Mouse (Mus musculus) embryonic facial prominence, embryonic 11.5 days (tissue): Measurements from ENCODE around the gene Chst11. TPM values are rescaled to one million over a fixed set of nuclear protein-coding genes. Genes with fewer than 3 reads are reported as not detected.
A peak's percentile ranks its signal among the peaks of the same experiment; 100 is the strongest.

Experiments used
- ATAC-seq: fragments of 200-750 bp; cut with Nextera tagmentation; replicated peaks from 2 replicates; pipeline ENCODE4 v1.8.0; 2017; ENCODE audit warnings: low read depth; ENCODE audit not compliant: insufficient number of reproducible peaks, low FRiP score, low TSS enrichment
- DNase-seq: peaks from one replicate; pipeline ENCODE4 v3.0.0-alpha.2; 2015; ENCODE audit warnings: low spot score
- H3K27ac ChIP-seq: fragments of 300-500 bp; sonication (generic); replicated peaks from 2 replicates; pipeline ENCODE4 v1.5.1; 2014; ENCODE audit warnings: mild to moderate bottlenecking, low read depth, low read length, control low read depth
- H3K27me3 ChIP-seq: fragments of 300-500 bp; sonication (generic); 2 replicates; pipeline ENCODE4 v1.6.1; 2014; ENCODE audit warnings: mild to moderate bottlenecking, low read length, moderate library complexity, mixed read lengths; ENCODE audit not compliant: control insufficient read depth, insufficient read depth
- H3K36me3 ChIP-seq: fragments of 300-500 bp; sonication (generic); replicated peaks from 2 replicates; pipeline ENCODE4 v1.6.1; 2014; ENCODE audit warnings: low read depth, mild to moderate bottlenecking, low read length, moderate library complexity, mixed read lengths; ENCODE audit not compliant: control insufficient read depth, insufficient read depth
- H3K4me1 ChIP-seq: fragments of 300-500 bp; sonication (generic); 2 replicates; pipeline ENCODE4 v1.6.1; 2014; ENCODE audit warnings: low read length, mixed read lengths; ENCODE audit not compliant: control insufficient read depth, insufficient read depth
- H3K4me2 ChIP-seq: fragments of 300-500 bp; sonication (generic); 2 replicates; pipeline ENCODE4 v1.6.1; 2014; ENCODE audit warnings: low read depth, mild to moderate bottlenecking, control low read depth, low read length, moderate library complexity
- H3K4me3 ChIP-seq: fragments of 300-500 bp; sonication (generic); 2 replicates; pipeline ENCODE4 v1.5.1; 2014; ENCODE audit warnings: low read depth, low read length, control low read depth
- H3K9ac ChIP-seq: fragments of 300-500 bp; sonication (generic); replicated peaks from 2 replicates; pipeline ENCODE4 v1.6.1; 2014; ENCODE audit warnings: mild to moderate bottlenecking, control low read depth, low read length
- H3K9me3 ChIP-seq: fragments of 300-500 bp; sonication (generic); replicated peaks from 2 replicates; pipeline ENCODE4 v1.6.1; 2016; ENCODE audit warnings: mild to moderate bottlenecking, low read length, inconsistent platforms, mixed read lengths; ENCODE audit not compliant: control insufficient read depth
- WGBS: fragments of 180-500 bp; shearing (Covaris S2); extraction: QIAGEN DNeasy Blood & Tissue Kit; methylation state at CpG from one replicate; pipeline ENCODE4 v1.1.7; 2014; 5-methylcytosine and 5-hydroxymethylcytosine counted together
- polyA plus RNA-seq: library from polyadenylated mRNA; unstranded; fragments of >200 nt; fragmentation: Nextera tagmentation; extraction: Ambion mirVana; gene quantifications from 2 replicates; pipeline ENCODE4 v1.2.1, GENCODE M21; 2014

Chst11 gene
- polyA plus RNA-seq, 1 experiment from 2014 or later, result 2.1 TPM

DNA sequence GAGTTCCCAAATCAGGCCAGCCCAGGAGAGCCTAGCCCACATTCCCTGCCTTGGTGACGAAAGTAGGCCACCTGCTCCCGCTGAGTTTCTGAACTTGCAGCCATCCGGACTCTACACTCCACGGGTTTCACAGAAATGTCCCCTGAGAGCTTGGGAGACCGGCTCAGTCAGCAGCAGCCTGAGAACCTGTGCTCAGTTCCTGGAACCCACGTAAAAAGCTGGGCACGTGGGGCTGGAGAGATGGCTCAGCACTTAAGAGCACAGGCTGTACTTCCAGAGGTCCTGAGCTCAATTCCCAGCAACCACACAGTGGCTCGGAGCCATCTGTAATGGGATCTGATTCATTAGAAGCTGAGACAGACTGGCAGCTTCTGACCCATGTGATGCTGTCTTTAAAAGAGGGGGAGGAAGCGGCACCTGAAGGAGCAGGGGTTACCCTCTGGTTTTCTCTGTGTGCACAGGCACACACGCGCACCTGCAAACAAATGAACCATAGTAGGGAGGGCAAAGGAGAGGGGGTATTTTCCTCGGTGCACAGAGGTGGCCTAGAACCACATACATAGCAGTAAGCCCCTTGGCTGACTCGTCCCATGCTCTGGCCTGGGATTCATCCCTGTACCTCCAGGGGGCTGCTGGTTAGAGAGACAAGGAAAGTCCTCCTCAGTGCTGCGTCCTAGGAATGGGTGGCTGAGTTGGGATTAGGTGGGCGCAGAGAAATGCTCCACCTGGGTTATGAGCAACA lies 196.7 kb downstream of the Chst11 start:
- WGBS, result 70% methylated on average over 15 of the region's 15 CpGs
- Histone ChIP-seq H3K9ac (no peak overlapping the region), H3K4me3 (no peak overlapping the region), H3K36me3 (no peaks in the 10 kb centered on the region), H3K4me1 (no peaks in the 10 kb centered on the region; the same call in 1 of the 2 replicates), H3K27me3 (no peaks in the 10 kb centered on the region), H3K9me3 (no peaks in the 10 kb centered on the region), H3K27ac (no peak overlapping the region), H3K4me2 (no peak overlapping the region)
- DNase-seq (no peak), ATAC-seq (no peak)

DNA sequence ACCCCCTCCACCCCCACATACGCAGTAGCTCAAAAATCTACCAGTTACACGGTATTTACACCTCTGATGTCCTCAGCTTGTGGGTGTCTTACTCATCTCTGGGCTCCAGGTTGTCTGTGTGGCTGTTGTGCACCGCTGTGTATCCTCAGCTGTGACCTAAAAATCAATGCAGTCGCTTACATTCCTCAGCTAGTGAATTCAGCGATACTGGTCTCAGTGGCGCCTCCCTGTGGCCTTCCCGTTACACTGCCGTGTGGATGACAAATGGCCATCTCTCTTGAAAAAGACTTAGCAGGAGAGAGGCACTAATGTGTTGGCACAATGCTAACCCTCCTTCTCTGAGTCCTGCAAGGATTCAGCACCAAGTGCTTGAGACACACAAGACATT lies 197.3 kb downstream of the Chst11 start:
- no peak for ATAC-seq
- no peaks in the 10 kb centered on the region for H3K9me3 ChIP-seq
- WGBS, result 26% methylated on average over 8 of the region's 8 CpGs

DNA sequence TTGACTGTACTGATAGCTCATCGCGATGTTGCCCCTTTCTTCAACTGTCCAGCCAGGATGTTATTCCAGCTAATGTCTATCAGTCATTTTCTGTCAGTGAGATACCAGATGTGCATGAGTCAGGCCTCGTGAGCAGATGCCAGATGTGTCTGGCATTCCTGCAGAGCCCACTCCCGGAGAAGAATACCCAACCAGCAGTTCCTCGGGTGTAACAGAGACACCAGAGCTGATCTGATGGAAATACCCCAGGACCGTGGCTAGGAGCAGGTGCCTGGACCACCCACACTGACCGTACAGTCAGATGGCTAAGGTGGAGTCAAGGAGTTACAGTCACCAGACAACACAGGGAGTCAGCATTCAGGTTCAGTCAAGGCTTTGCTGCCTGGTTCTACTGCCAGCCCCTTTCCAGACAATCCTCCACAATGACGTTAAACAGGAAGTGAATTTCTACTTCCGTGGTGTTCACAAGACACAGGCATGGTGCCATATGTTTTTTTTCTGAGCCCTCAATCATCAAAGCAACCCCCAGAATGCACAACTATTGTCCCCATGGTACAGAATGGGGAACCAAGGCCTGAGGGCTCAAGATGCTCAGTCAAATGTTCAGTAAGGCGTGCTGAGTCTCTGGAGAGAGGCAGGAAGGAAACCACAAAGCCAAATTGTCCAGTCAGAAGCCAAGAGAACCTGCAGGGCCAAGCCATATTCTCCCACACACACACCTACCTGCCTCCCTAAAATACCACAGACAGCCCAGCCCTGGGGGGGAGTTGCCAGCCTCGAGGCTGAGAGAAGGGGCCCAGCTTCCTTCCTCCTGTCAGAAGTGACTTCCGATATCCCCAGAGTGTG lies 198.6 kb downstream of the Chst11 start:
- Histone ChIP-seq H3K36me3 (no peaks in the 10 kb centered on the region), H3K9me3 (no peaks in the 10 kb centered on the region), H3K4me2 (no peak overlapping the region), H3K27ac (no peak overlapping the region), H3K27me3 (no peaks in the 10 kb centered on the region), H3K9ac (no peak overlapping the region), H3K4me3 (no peak overlapping the region), H3K4me1 (no peaks in the 10 kb centered on the region; the same call in 1 of the 2 replicates)
- ATAC-seq (no peak), DNase-seq (no peak)
- 57% methylated on average over 12 of the region's 12 CpGs for WGBS

More for the DNA sequence above, 197.3 kb downstream of the Chst11 start:
- H3K27me3 ChIP-seq, result no peaks in the 10 kb centered on the region
- H3K9ac ChIP-seq, result no peak overlapping the region
- no peaks in the 10 kb centered on the region; the same call in 1 of the 2 replicates for H3K4me1 ChIP-seq
- no peaks in the 10 kb centered on the region for H3K36me3 ChIP-seq
- H3K27ac ChIP-seq, result no peak overlapping the region
- H3K4me2 ChIP-seq, result no peak overlapping the region
- peak; percentile 77 for DNase-seq
- H3K4me3 ChIP-seq, result no peak overlapping the region

DNA sequence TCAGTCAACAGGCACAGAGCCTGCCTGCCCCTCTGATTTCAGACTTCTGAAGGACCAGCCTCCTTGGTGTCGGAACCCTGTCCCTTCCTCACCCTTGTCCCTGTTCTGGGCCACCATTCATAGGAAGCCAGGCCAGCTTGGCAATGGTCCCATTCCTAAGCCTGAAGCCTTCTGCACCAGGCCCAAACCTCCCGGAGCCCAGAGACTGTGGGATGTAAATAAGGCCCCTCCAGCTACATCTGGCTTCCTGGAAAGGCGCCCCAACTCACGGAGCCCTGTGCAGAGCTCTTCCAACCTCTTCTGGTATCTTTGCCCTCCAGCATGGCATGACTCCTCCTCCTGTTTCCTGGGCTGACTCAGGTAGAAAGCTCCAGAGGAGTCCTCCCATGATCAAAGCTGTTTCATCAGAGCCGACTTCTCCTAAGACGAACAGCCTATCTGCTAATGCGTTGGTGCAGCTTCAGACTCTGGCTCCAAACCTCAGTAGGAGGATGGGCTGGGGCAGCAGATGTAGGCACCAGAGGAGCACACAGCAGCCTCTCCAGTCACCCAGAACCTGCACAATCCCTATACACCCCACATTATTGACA lies 199.3 kb downstream of the Chst11 start:
- ATAC-seq (no peak), DNase-seq (no peak)
- no peaks in the 10 kb centered on the region for H3K9me3 ChIP-seq
- H3K27me3 ChIP-seq, result no peaks in the 10 kb centered on the region
- no peak overlapping the region for H3K4me2 ChIP-seq
- 65% methylated on average over 7 of the region's 7 CpGs for WGBS
- no peaks in the 10 kb centered on the region for H3K36me3 ChIP-seq
- no peak overlapping the region for H3K4me3 ChIP-seq
- no peak overlapping the region for H3K27ac ChIP-seq
- no peak overlapping the region for H3K9ac ChIP-seq
- H3K4me1 ChIP-seq, result no peaks in the 10 kb centered on the region; the same call in 1 of the 2 replicates

DNA sequence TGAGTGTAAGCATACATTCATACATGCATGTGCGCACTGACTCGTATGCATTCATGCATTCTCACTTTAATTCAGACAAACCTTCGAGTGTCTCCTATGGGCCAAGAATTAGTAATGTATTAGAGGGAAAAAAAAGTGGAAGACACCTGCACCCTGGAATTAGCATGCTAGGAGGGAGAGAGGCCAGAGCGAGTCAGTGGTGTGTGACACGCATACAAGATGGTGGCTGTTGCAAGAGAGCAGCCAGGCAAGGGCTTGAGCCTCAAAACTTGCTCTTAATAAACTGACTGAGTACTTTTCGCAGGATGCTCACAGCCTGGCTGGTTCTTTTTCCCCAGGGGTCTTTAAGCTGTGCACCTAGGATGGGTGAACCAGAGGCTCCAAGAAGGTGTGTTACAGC lies 199.8 kb downstream of the Chst11 start:
- ATAC-seq, result no peak
- Histone ChIP-seq H3K9ac (no peak overlapping the region), H3K27ac (no peak overlapping the region), H3K27me3 (no peaks in the 10 kb centered on the region), H3K4me2 (no peak overlapping the region), H3K36me3 (no peaks in the 10 kb centered on the region), H3K9me3 (no peaks in the 10 kb centered on the region), H3K4me1 (no peaks in the 10 kb centered on the region; the same call in 1 of the 2 replicates), H3K4me3 (no peak overlapping the region)
- DNase-seq, result no peak
- 93% methylated on average over 6 of the region's 6 CpGs for WGBS

DNA sequence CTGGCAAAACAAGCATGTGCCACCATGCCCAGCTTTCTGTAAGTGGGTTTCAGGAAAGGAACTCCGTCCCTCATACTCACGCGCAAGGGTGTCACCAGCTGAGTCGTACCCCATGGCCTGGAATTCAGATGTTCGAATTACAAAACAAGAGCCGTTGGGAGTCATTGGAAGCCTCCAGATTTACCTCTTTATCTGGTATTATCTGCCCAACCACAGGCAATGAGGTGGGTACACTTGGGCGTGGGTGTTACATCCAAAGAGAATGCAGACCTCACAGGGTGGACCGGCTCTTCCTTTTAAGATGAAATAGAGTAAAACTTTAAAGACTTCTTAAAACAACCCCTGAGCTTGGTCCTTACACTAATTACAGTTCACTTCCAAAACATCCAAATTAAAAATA lies 200.9 kb downstream of the Chst11 start:
- Histone ChIP-seq H3K4me3 (no peak overlapping the region), H3K4me2 (no peak overlapping the region), H3K9ac (no peak overlapping the region), H3K27ac (no peak overlapping the region), H3K27me3 (no peaks in the 10 kb centered on the region), H3K4me1 (no peaks in the 10 kb centered on the region; the same call in 1 of the 2 replicates), H3K36me3 (no peaks in the 10 kb centered on the region), H3K9me3 (no peaks in the 10 kb centered on the region)
- WGBS, result 87% methylated on average over 8 of the region's 8 CpGs
- ATAC-seq (no peak), DNase-seq (no peak)

DNA sequence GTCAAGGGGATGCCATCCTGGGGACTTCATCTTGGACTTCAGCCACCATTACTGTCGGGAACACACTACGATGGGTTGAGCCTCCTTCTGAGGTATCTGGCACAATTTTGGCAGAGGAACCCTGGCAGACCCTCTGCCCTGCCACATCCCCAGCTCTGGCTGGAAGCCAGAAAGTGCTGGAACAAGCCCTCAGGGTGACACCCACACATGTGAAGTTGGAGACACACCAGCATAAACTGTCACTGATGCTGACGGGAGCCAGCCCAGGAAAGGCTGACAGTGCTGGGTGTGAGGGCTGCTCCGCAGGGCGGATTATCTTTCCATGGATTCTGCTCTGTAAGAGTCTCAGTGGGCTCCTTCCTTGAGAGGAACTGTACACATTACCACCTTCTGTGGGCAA lies 201.7 kb downstream of the Chst11 start:
- no peaks in the 10 kb centered on the region for H3K36me3 ChIP-seq
- H3K4me3 ChIP-seq, result no peak overlapping the region
- no peak overlapping the region for H3K4me2 ChIP-seq
- H3K27ac ChIP-seq, result no peak overlapping the region
- no peaks in the 10 kb centered on the region; the same call in 1 of the 2 replicates for H3K4me1 ChIP-seq
- H3K27me3 ChIP-seq, result no peaks in the 10 kb centered on the region
- ATAC-seq (no peak), DNase-seq (no peak)
- WGBS, result 86% methylated on average over 5 of the region's 5 CpGs
- H3K9ac ChIP-seq, result no peak overlapping the region
- H3K9me3 ChIP-seq, result no peaks in the 10 kb centered on the region
